Mouse (Mus musculus) lung, postnatal 0 days (tissue): ENCODE results near the gene Cep131. TPM values are rescaled to one million over a fixed set of nuclear protein-coding genes. Genes with fewer than 3 reads are reported as not detected.

Experiments
- ATAC-seq: fragments of 200-750 bp; cut with Nextera tagmentation; 2 replicates; pipeline ENCODE4 v1.8.0; 2017; ENCODE audit warnings: moderate library complexity
- DNase-seq: peaks from one replicate; pipeline ENCODE4 v3.0.0-alpha.2; 2016; ENCODE audit warnings: low spot score
- H3K27ac ChIP-seq: fragments of 300-500 bp; sonication (generic); 2 replicates; pipeline ENCODE4 v1.5.1; 2014; ENCODE audit warnings: antibody characterized with exemption, mild to moderate bottlenecking, low read length, mixed read lengths
- H3K27me3 ChIP-seq: fragments of 300-500 bp; sonication (generic); replicated peaks from 2 replicates; pipeline ENCODE4 v1.6.1; 2014; ENCODE audit warnings: low read length, mixed read lengths; ENCODE audit not compliant: insufficient read depth
- H3K36me3 ChIP-seq: fragments of 300-500 bp; sonication (generic); 2 replicates; pipeline ENCODE4 v1.6.1; 2014; ENCODE audit warnings: low read length, mixed read lengths; ENCODE audit not compliant: insufficient read depth
- H3K4me1 ChIP-seq: fragments of 300-500 bp; sonication (generic); 2 replicates; pipeline ENCODE4 v1.6.1; 2014; ENCODE audit warnings: antibody characterized with exemption, low read depth, low read length, mixed read lengths; ENCODE audit not compliant: insufficient read depth
- H3K4me2 ChIP-seq: fragments of 300-500 bp; sonication (generic); replicated peaks from 2 replicates; pipeline ENCODE4 v1.6.1; 2014; ENCODE audit warnings: low read depth, mild to moderate bottlenecking, low read length, moderate library complexity, mixed read lengths
- H3K4me3 ChIP-seq: fragments of 300-500 bp; sonication (generic); 2 replicates; pipeline ENCODE4 v1.5.1; 2014; ENCODE audit warnings: low read depth, low read length
- H3K9ac ChIP-seq: fragments of 300-500 bp; sonication (generic); replicated peaks from 2 replicates; pipeline ENCODE4 v1.6.1; 2014; ENCODE audit warnings: low read depth, mild to moderate bottlenecking
- H3K9me3 ChIP-seq: fragments of 300-500 bp; sonication (generic); 2 replicates; pipeline ENCODE4 v1.6.1; 2016; ENCODE audit warnings: low read length, mixed read lengths
- CTCF ChIP-seq: IDR thresholded peaks from 2 replicates; pipeline ENCODE4 v1.5.1; 2016; ENCODE audit warnings: antibody characterized with exemption, mild to moderate bottlenecking
- EP300 ChIP-seq: IDR thresholded peaks from 2 replicates; pipeline ENCODE4 v1.6.1; 2016; ENCODE audit warnings: antibody characterized with exemption, mild to moderate bottlenecking, control low read depth
- WGBS: fragments of 180-500 bp; shearing (Covaris S2); extraction: QIAGEN DNeasy Blood & Tissue Kit; methylation state at CpG from one replicate; pipeline ENCODE4 v1.1.7; 2014; 5-methylcytosine and 5-hydroxymethylcytosine counted together
- polyA plus RNA-seq: library from polyadenylated mRNA; unstranded; fragments of >200 nt; fragmentation: Nextera tagmentation; extraction: Ambion mirVana; gene quantifications from 2 replicates; pipeline ENCODE4 v1.2.1, GENCODE M21; 2015

Gene Cep131
- polyA plus RNA-seq, 1 experiment from 2014 or later = 7.6 TPM

GRCm38 (mm10) chr11:120122126-120122525 lies 35.5 kb upstream of the Cep131 start:
- no peaks in the 10 kb centered on the region for H3K4me1 ChIP-seq
- ATAC-seq = peak; percentile 63
- no peak overlapping the region for H3K4me2 ChIP-seq
- TF ChIP-seq CTCF = no peak
- no peak for TF ChIP-seq EP300
- no peaks in the 10 kb centered on the region for H3K27me3 ChIP-seq
- no peak overlapping the region for H3K27ac ChIP-seq
- no peaks in the 10 kb centered on the region for H3K9me3 ChIP-seq
- H3K36me3 ChIP-seq = peaks cover 14% of the 10 kb centered on the region; the same call in 1 of the 2 replicates
- no peak overlapping the region for H3K9ac ChIP-seq
- DNase-seq = peak; percentile 31
- no peak overlapping the region for H3K4me3 ChIP-seq
- 80% methylated on average over 12 of the region's 12 CpGs for WGBS

- Histone ChIP-seq H3K9me3 (no peaks in the 10 kb centered on the region), H3K27ac (no peak overlapping the region), H3K27me3 (no peaks in the 10 kb centered on the region), H3K4me3 (no peak overlapping the region), H3K36me3 (peaks cover 14% of the 10 kb centered on the region; the same call in 1 of the 2 replicates), H3K4me2 (no peak overlapping the region), H3K9ac (no peak overlapping the region), H3K4me1 (no peaks in the 10 kb centered on the region)
- 73% methylated on average over 17 of the region's 17 CpGs for WGBS
- TF ChIP-seq CTCF = peak; percentile 83
- TF ChIP-seq EP300 = peak; percentile 43; the same call in 1 of the 2 replicates
- ATAC-seq = peak; percentile 82
- peak; percentile 87 for DNase-seq
These were observed 34.2 kb upstream of the Cep131 start for GRCm38 (mm10) chr11:120120642-120121420.

GRCm38 (mm10) chr11:120119936-120120541 lies 33.4 kb upstream of the Cep131 start:
- ATAC-seq = no peak
- TF ChIP-seq CTCF (no peak), EP300 (no peak)
- no peaks in the 10 kb centered on the region for H3K9me3 ChIP-seq
- WGBS = 78% methylated on average over 10 of the region's 10 CpGs
- DNase-seq = no peak
- no peak overlapping the region for H3K4me2 ChIP-seq
- H3K4me3 ChIP-seq = no peak overlapping the region
- no peak overlapping the region for H3K27ac ChIP-seq
- no peaks in the 10 kb centered on the region for H3K27me3 ChIP-seq
- H3K36me3 ChIP-seq = peaks cover 17% of the 10 kb centered on the region
- H3K9ac ChIP-seq = no peak overlapping the region
- H3K4me1 ChIP-seq = no peaks in the 10 kb centered on the region

- no peak overlapping the region for H3K4me2 ChIP-seq
- no peak overlapping the region for H3K9ac ChIP-seq
- TF ChIP-seq CTCF = no peak
- TF ChIP-seq EP300 = no peak
- no peaks in the 10 kb centered on the region for H3K9me3 ChIP-seq
- no peak overlapping the region for H3K4me3 ChIP-seq
- 92% methylated on average over 7 of the region's 7 CpGs for WGBS
- H3K36me3 ChIP-seq = peaks cover 20% of the 10 kb centered on the region
- DNase-seq (no peak), ATAC-seq (no peak)
- no peaks in the 10 kb centered on the region for H3K27me3 ChIP-seq
- H3K27ac ChIP-seq = no peak overlapping the region
- no peaks in the 10 kb centered on the region for H3K4me1 ChIP-seq
These were observed 32.5 kb upstream of the Cep131 start for GRCm38 (mm10) chr11:120119108-120119507.

- no peak for DNase-seq
- no peak for ATAC-seq
- TF ChIP-seq CTCF (no peak), EP300 (no peak)
- Histone ChIP-seq H3K4me1 (peaks cover 4% of the 10 kb centered on the region; the same call in 1 of the 2 replicates), H3K36me3 (peaks cover 20% of the 10 kb centered on the region), H3K9me3 (no peaks in the 10 kb centered on the region), H3K27me3 (no peaks in the 10 kb centered on the region), H3K27ac (no peak overlapping the region), H3K4me2 (no peak overlapping the region), H3K9ac (no peak overlapping the region), H3K4me3 (no peak overlapping the region)
- 76% methylated on average over 2 of the region's 2 CpGs for WGBS
These were observed 31.0 kb upstream of the Cep131 start for GRCm38 (mm10) chr11:120117626-120118025.

- TF ChIP-seq CTCF = no peak
- no peak for TF ChIP-seq EP300
- DNase-seq (no peak), ATAC-seq (no peak)
- H3K9ac ChIP-seq = no peak overlapping the region
- H3K27ac ChIP-seq = no peak overlapping the region
- H3K4me2 ChIP-seq = no peak overlapping the region
- H3K27me3 ChIP-seq = no peaks in the 10 kb centered on the region
- peaks cover 6% of the 10 kb centered on the region; the same call in 1 of the 2 replicates for H3K4me1 ChIP-seq
- WGBS = 93% methylated on average over 21 of the region's 21 CpGs
- H3K4me3 ChIP-seq = no peak overlapping the region
- no peaks in the 10 kb centered on the region for H3K9me3 ChIP-seq
- H3K36me3 ChIP-seq = peaks cover 27% of the 10 kb centered on the region
These were observed 28.0 kb upstream of the Cep131 start for GRCm38 (mm10) chr11:120114488-120115215.
